Mouse (Mus musculus) heart, embryonic 12.5 days (tissue): ENCODE measurements at regions not wholly inside any gene's neighbourhood (a gene's known extent, or its start where the extent isn't known, plus 50 kb on each side); places are given as distances from the start of the nearest gene placed in this dataset.

Experiments used
- ATAC-seq: fragments of 200-750 bp; cut with Nextera tagmentation; 2 replicates; pipeline ENCODE4 v1.8.0; 2017; ENCODE audit warnings: moderate TSS enrichment, moderate library complexity; ENCODE audit not compliant: insufficient number of reproducible peaks, low FRiP score
- H3K27ac ChIP-seq: fragments of 300-500 bp; sonication (generic); 2 replicates; pipeline ENCODE4 v1.5.1; 2016; ENCODE audit warnings: mild to moderate bottlenecking, moderate library complexity; ENCODE audit not compliant: poor library complexity, severe bottlenecking
- H3K27me3 ChIP-seq: fragments of 300-500 bp; sonication (generic); replicated peaks from 2 replicates; pipeline ENCODE4 v1.6.1; 2016; ENCODE audit warnings: mild to moderate bottlenecking, moderate library complexity
- H3K36me3 ChIP-seq: fragments of 300-500 bp; sonication (generic); 2 replicates; pipeline ENCODE4 v1.6.1; 2016; ENCODE audit warnings: mild to moderate bottlenecking, moderate library complexity
- H3K4me1 ChIP-seq: fragments of 300-500 bp; sonication (generic); replicated peaks from 2 replicates; pipeline ENCODE4 v1.6.1; 2016; ENCODE audit warnings: mild to moderate bottlenecking
- H3K4me2 ChIP-seq: fragments of 300-500 bp; sonication (generic); 2 replicates; pipeline ENCODE4 v1.6.1; 2016; ENCODE audit warnings: mild to moderate bottlenecking, moderate library complexity
- H3K4me3 ChIP-seq: fragments of 300-500 bp; sonication (generic); 2 replicates; pipeline ENCODE4 v1.5.1; 2016; ENCODE audit warnings: mild to moderate bottlenecking
- H3K9ac ChIP-seq: fragments of 300-500 bp; sonication (generic); 2 replicates; pipeline ENCODE4 v1.6.1; 2016; ENCODE audit warnings: mild to moderate bottlenecking, moderate library complexity
- H3K9me3 ChIP-seq: fragments of 300-500 bp; sonication (generic); replicated peaks from 2 replicates; pipeline ENCODE4 v1.6.1; 2016; ENCODE audit warnings: mild to moderate bottlenecking, moderate library complexity
- WGBS: fragments of 180-500 bp; shearing (Covaris S2); methylation state at CpG from one replicate; pipeline ENCODE4 v1.1.7; 2016; 5-methylcytosine and 5-hydroxymethylcytosine counted together

GRCm38 (mm10) chr10:118028831-118029230, 112.8 kb upstream of the Mdm1 start:
- no peak overlapping the region for H3K4me3 ChIP-seq
- no peaks in the 10 kb centered on the region for H3K36me3 ChIP-seq
- H3K27ac ChIP-seq = no peak overlapping the region
- ATAC-seq = no peak
- H3K4me1 ChIP-seq = no peaks in the 10 kb centered on the region
- WGBS = 79% methylated on average over 9 of the region's 9 CpGs
- H3K9ac ChIP-seq = no peak overlapping the region
- H3K4me2 ChIP-seq = no peak overlapping the region
- H3K9me3 ChIP-seq = no peaks in the 10 kb centered on the region
- H3K27me3 ChIP-seq = no peaks in the 10 kb centered on the region

GRCm38 (mm10) chr10:118034401-118034800, 107.2 kb upstream of the Mdm1 start:
- 75% methylated on average over 16 of the region's 17 CpGs for WGBS
- Histone ChIP-seq H3K9ac (no peak overlapping the region), H3K4me2 (no peak overlapping the region), H3K9me3 (peaks cover 9% of the 10 kb centered on the region), H3K27ac (no peak overlapping the region), H3K27me3 (no peaks in the 10 kb centered on the region), H3K36me3 (no peaks in the 10 kb centered on the region), H3K4me1 (no peaks in the 10 kb centered on the region), H3K4me3 (no peak overlapping the region)
- no peak for ATAC-seq

- Histone ChIP-seq H3K9me3 (peaks cover 13% of the 10 kb centered on the region), H3K4me1 (no peaks in the 10 kb centered on the region), H3K36me3 (no peaks in the 10 kb centered on the region), H3K4me2 (no peak overlapping the region), H3K27ac (no peak overlapping the region), H3K4me3 (no peak overlapping the region), H3K27me3 (no peaks in the 10 kb centered on the region), H3K9ac (no peak overlapping the region)
- 80% methylated on average over 13 of the region's 13 CpGs for WGBS
- ATAC-seq = no peak
Measured at GRCm38 (mm10) chr10:118035035-118035434, 106.6 kb upstream of the Mdm1 start.

GRCm38 (mm10) chr10:118038465-118038864, 103.1 kb upstream of the Mdm1 start:
- no peak for ATAC-seq
- Histone ChIP-seq H3K4me1 (peaks cover under 1% of the 10 kb centered on the region; the same call in 1 of the 2 replicates), H3K27me3 (no peaks in the 10 kb centered on the region), H3K9me3 (peaks cover 20% of the 10 kb centered on the region), H3K36me3 (no peaks in the 10 kb centered on the region), H3K4me3 (no peak overlapping the region), H3K9ac (no peak overlapping the region), H3K27ac (no peak overlapping the region), H3K4me2 (no peak overlapping the region)
- WGBS = 87% methylated on average over 10 of the region's 10 CpGs

- H3K4me2 ChIP-seq = no peak overlapping the region
- H3K9ac ChIP-seq = no peak overlapping the region
- H3K9me3 ChIP-seq = peaks cover 20% of the 10 kb centered on the region
- H3K4me3 ChIP-seq = no peak overlapping the region
- H3K4me1 ChIP-seq = peaks cover 2% of the 10 kb centered on the region; the same call in 1 of the 2 replicates
- H3K36me3 ChIP-seq = no peaks in the 10 kb centered on the region
- H3K27ac ChIP-seq = no peak overlapping the region
- no peak for ATAC-seq
- 78% methylated on average over 4 of the region's 4 CpGs for WGBS
- no peaks in the 10 kb centered on the region for H3K27me3 ChIP-seq
Measured at GRCm38 (mm10) chr10:118039056-118039455, 102.6 kb upstream of the Mdm1 start.

- Histone ChIP-seq H3K9me3 (peaks cover 11% of the 10 kb centered on the region; the same call in 1 of the 2 replicates), H3K4me3 (no peak overlapping the region), H3K9ac (no peak overlapping the region), H3K27me3 (no peaks in the 10 kb centered on the region), H3K4me2 (no peak overlapping the region), H3K27ac (no peak overlapping the region), H3K36me3 (no peaks in the 10 kb centered on the region), H3K4me1 (peaks cover 2% of the 10 kb centered on the region; the same call in 1 of the 2 replicates)
- no peak for ATAC-seq
- WGBS = 89% methylated on average over 3 of the region's 3 CpGs
Measured at GRCm38 (mm10) chr10:118041068-118041467, 100.5 kb upstream of the Mdm1 start.

- no peak overlapping the region for H3K27ac ChIP-seq
- H3K4me1 ChIP-seq = peaks cover 2% of the 10 kb centered on the region; the same call in 1 of the 2 replicates
- H3K9me3 ChIP-seq = peaks cover 11% of the 10 kb centered on the region; the same call in 1 of the 2 replicates
- ATAC-seq = no peak
- WGBS = 43% methylated on average over 13 of the region's 13 CpGs
- no peak overlapping the region for H3K4me3 ChIP-seq
- H3K4me2 ChIP-seq = peak overlapping the region; percentile 33; the same call in 1 of the 2 replicates
- no peak overlapping the region for H3K9ac ChIP-seq
- H3K27me3 ChIP-seq = no peaks in the 10 kb centered on the region
- no peaks in the 10 kb centered on the region for H3K36me3 ChIP-seq
Measured at GRCm38 (mm10) chr10:118043761-118044160, 97.8 kb upstream of the Mdm1 start.

- no peak for ATAC-seq
Measured at GRCm38 (mm10) chr10:118044840-118045239, 96.8 kb upstream of the Mdm1 start.

GRCm38 (mm10) chr10:118045427-118045826, 96.2 kb upstream of the Mdm1 start:
- H3K9me3 ChIP-seq = peaks cover 3% of the 10 kb centered on the region; the same call in 1 of the 2 replicates
- no peaks in the 10 kb centered on the region for H3K36me3 ChIP-seq
- no peak overlapping the region for H3K9ac ChIP-seq
- WGBS = 86% methylated on average over 2 of the region's 2 CpGs
- ATAC-seq = no peak
- peaks cover 2% of the 10 kb centered on the region; the same call in 1 of the 2 replicates for H3K4me1 ChIP-seq
- no peak overlapping the region for H3K27ac ChIP-seq
- no peaks in the 10 kb centered on the region for H3K27me3 ChIP-seq
- no peak overlapping the region for H3K4me2 ChIP-seq
- no peak overlapping the region for H3K4me3 ChIP-seq

More at GRCm38 (mm10) chr10:118044840-118045239, 96.8 kb upstream of the Mdm1 start:
- WGBS = 60% methylated on average over 3 of the region's 3 CpGs
- Histone ChIP-seq H3K9ac (no peak overlapping the region), H3K27me3 (no peaks in the 10 kb centered on the region), H3K4me3 (no peak overlapping the region), H3K27ac (no peak overlapping the region), H3K36me3 (no peaks in the 10 kb centered on the region), H3K4me1 (peaks cover 2% of the 10 kb centered on the region; the same call in 1 of the 2 replicates), H3K4me2 (no peak overlapping the region), H3K9me3 (peaks cover 9% of the 10 kb centered on the region; the same call in 1 of the 2 replicates)

GRCm38 (mm10) chr10:118046328-118046727, 95.3 kb upstream of the Mdm1 start:
- Histone ChIP-seq H3K36me3 (no peaks in the 10 kb centered on the region), H3K9ac (no peak overlapping the region), H3K4me3 (no peak overlapping the region), H3K4me2 (no peak overlapping the region), H3K27me3 (no peaks in the 10 kb centered on the region), H3K27ac (no peak overlapping the region), H3K4me1 (peaks cover 2% of the 10 kb centered on the region; the same call in 1 of the 2 replicates), H3K9me3 (no peaks in the 10 kb centered on the region)
- 73% methylated on average over 4 of the region's 4 CpGs for WGBS
- ATAC-seq = no peak

- no peaks in the 10 kb centered on the region for H3K36me3 ChIP-seq
- H3K4me3 ChIP-seq = no peak overlapping the region
- ATAC-seq = no peak
- no peaks in the 10 kb centered on the region for H3K27me3 ChIP-seq
- H3K27ac ChIP-seq = no peak overlapping the region
- H3K4me2 ChIP-seq = no peak overlapping the region
- peaks cover 2% of the 10 kb centered on the region; the same call in 1 of the 2 replicates for H3K4me1 ChIP-seq
- no peaks in the 10 kb centered on the region for H3K9me3 ChIP-seq
- WGBS = 58% methylated on average over 1 of the region's 1 CpGs
- H3K9ac ChIP-seq = no peak overlapping the region
Measured at GRCm38 (mm10) chr10:118046831-118047230, 94.8 kb upstream of the Mdm1 start.

GRCm38 (mm10) chr10:118049330-118049729, 92.3 kb upstream of the Mdm1 start:
- Histone ChIP-seq H3K4me2 (no peak overlapping the region), H3K27me3 (no peaks in the 10 kb centered on the region), H3K9me3 (peaks cover 3% of the 10 kb centered on the region; the same call in 1 of the 2 replicates), H3K9ac (no peak overlapping the region), H3K27ac (no peak overlapping the region), H3K36me3 (no peaks in the 10 kb centered on the region), H3K4me3 (no peak overlapping the region), H3K4me1 (no peaks in the 10 kb centered on the region)
- peak; percentile 55; the same call in 1 of the 2 replicates for ATAC-seq
- WGBS = 71% methylated on average over 10 of the region's 10 CpGs
